Mouse (Mus musculus) R1 (cell line): ENCODE results near the gene 4933430I17Rik.
"Not testable (repeated sequence)": the region's sequence is repeated elsewhere in the genome, so short reads cannot be mapped to it uniquely, and the experiment has no call there.

ENCODE experiments used
- DNase-seq: peaks from one replicate; pipeline ENCODE4 v3.0.0-alpha.2; 2018; ENCODE audit warnings: low read depth, low spot score

The 4933430I17Rik gene

GRCm38 (mm10) chr4:62524651-62525488, at the start of gene 4933430I17Rik, which contains the start of gene Pole3:
4933430I17Rik (plus strand) TSS chr4:62525369.
Pole3 (minus strand) TSS chr4:62525068.
- DNase-seq: peak; percentile 99

GRCm38 (mm10) chr4:62475793-62476192, 49.4 kb upstream of the 4933430I17Rik start:
- no peak for DNase-seq

- DNase-seq: no peak
Measured at GRCm38 (mm10) chr4:62477542-62478244, 47.5 kb upstream of the 4933430I17Rik start.

GRCm38 (mm10) chr4:62479593-62479936, 45.6 kb upstream of the 4933430I17Rik start:
- DNase-seq: not testable (repeated sequence)

GRCm38 (mm10) chr4:62479937-62480708, 45.0 kb upstream of the 4933430I17Rik start, which contains the start of gene Bspry:
Bspry (plus strand) TSS chr4:62480053.
- DNase-seq: peak; percentile 80

- no peak for DNase-seq
Measured at GRCm38 (mm10) chr4:62480709-62481605, 44.2 kb upstream of the 4933430I17Rik start.

- no peak for DNase-seq
Measured at GRCm38 (mm10) chr4:62484928-62485327, 40.2 kb upstream of the 4933430I17Rik start.

GRCm38 (mm10) chr4:62485450-62486161, 39.6 kb upstream of the 4933430I17Rik start:
- DNase-seq: no peak

- no peak for DNase-seq
Measured at GRCm38 (mm10) chr4:62486162-62486696, 38.9 kb upstream of the 4933430I17Rik start.

GRCm38 (mm10) chr4:62487172-62487571, 38.0 kb upstream of the 4933430I17Rik start:
- DNase-seq: no peak

- DNase-seq: no peak
Measured at GRCm38 (mm10) chr4:62487914-62488313, 37.3 kb upstream of the 4933430I17Rik start.

- DNase-seq: no peak
Measured at GRCm38 (mm10) chr4:62492682-62493081, 32.5 kb upstream of the 4933430I17Rik start.

GRCm38 (mm10) chr4:62494230-62494629, 30.9 kb upstream of the 4933430I17Rik start:
- DNase-seq: no peak

GRCm38 (mm10) chr4:62495946-62496345, 29.2 kb upstream of the 4933430I17Rik start:
- no peak for DNase-seq

GRCm38 (mm10) chr4:62496815-62497214, 28.4 kb upstream of the 4933430I17Rik start:
- DNase-seq: no peak

GRCm38 (mm10) chr4:62500799-62501198, 24.4 kb upstream of the 4933430I17Rik start:
- no peak for DNase-seq

- no peak for DNase-seq
Measured at GRCm38 (mm10) chr4:62501534-62501933, 23.6 kb upstream of the 4933430I17Rik start.

- peak; percentile 97 for DNase-seq
Measured at GRCm38 (mm10) chr4:62501964-62502732, 23.0 kb upstream of the 4933430I17Rik start.

- DNase-seq: no peak
Measured at GRCm38 (mm10) chr4:62502969-62503368, 22.2 kb upstream of the 4933430I17Rik start.
